Mouse (Mus musculus) midbrain, embryonic 16.5 days (tissue): Measurements from ENCODE around the gene Acox3. TPM values are rescaled to one million over a fixed set of nuclear protein-coding genes. Genes with fewer than 3 reads are reported as not detected.
A peak's percentile ranks its signal among the peaks of the same experiment; 100 is the strongest.

ENCODE experiments used
- ATAC-seq: fragments of 200-750 bp; cut with Nextera tagmentation; 2 replicates; pipeline ENCODE4 v1.8.0; 2017; ENCODE audit warnings: moderate TSS enrichment
- H3K27ac ChIP-seq: fragments of 300-500 bp; sonication (generic); 2 replicates; pipeline ENCODE4 v1.5.1; 2014; ENCODE audit warnings: mild to moderate bottlenecking, low read length, mixed read lengths
- H3K27me3 ChIP-seq: fragments of 300-500 bp; sonication (generic); 2 replicates; pipeline ENCODE4 v1.6.1; 2014; ENCODE audit warnings: low read depth, low read length, mixed read lengths; ENCODE audit not compliant: control insufficient read depth, insufficient read depth
- H3K36me3 ChIP-seq: fragments of 300-500 bp; sonication (generic); 2 replicates; pipeline ENCODE4 v1.6.1; 2014; ENCODE audit warnings: mild to moderate bottlenecking, low read length, moderate library complexity, mixed read lengths; ENCODE audit not compliant: control insufficient read depth, insufficient read depth
- H3K4me1 ChIP-seq: fragments of 300-500 bp; sonication (generic); 2 replicates; pipeline ENCODE4 v1.6.1; 2014; ENCODE audit warnings: mild to moderate bottlenecking, low read length, mixed read lengths; ENCODE audit not compliant: control insufficient read depth, insufficient read depth
- H3K4me2 ChIP-seq: fragments of 300-500 bp; sonication (generic); 2 replicates; pipeline ENCODE4 v1.6.1; 2014; ENCODE audit warnings: mild to moderate bottlenecking, low read length, mixed read lengths
- H3K4me3 ChIP-seq: fragments of 300-500 bp; sonication (generic); 2 replicates; pipeline ENCODE4 v1.5.1; 2014; ENCODE audit warnings: low read depth, mild to moderate bottlenecking, low read length, moderate library complexity, mixed read lengths
- H3K9ac ChIP-seq: fragments of 300-500 bp; sonication (generic); 2 replicates; pipeline ENCODE4 v1.6.1; 2014; ENCODE audit warnings: low read depth, low read length, mixed read lengths
- H3K9me3 ChIP-seq: fragments of 300-500 bp; sonication (generic); replicated peaks from 2 replicates; pipeline ENCODE4 v1.6.1; 2014; ENCODE audit warnings: mild to moderate bottlenecking, low read length, mixed read lengths; ENCODE audit not compliant: control insufficient read depth, poor library complexity, severe bottlenecking
- WGBS: fragments of 180-500 bp; shearing (Covaris S2); extraction: QIAGEN DNeasy Blood & Tissue Kit; methylation state at CpG from one replicate; pipeline ENCODE4 v1.1.7; 2014; 5-methylcytosine and 5-hydroxymethylcytosine counted together
- polyA plus RNA-seq: library from polyadenylated mRNA; unstranded; fragments of >200 nt; fragmentation: Nextera tagmentation; extraction: Ambion mirVana; gene quantifications from 2 replicates; pipeline ENCODE4 v1.2.1, GENCODE M21; 2015

Gene Acox3
- polyA plus RNA-seq, 1 experiment from 2014 or later = 14.2 TPM

DNA sequence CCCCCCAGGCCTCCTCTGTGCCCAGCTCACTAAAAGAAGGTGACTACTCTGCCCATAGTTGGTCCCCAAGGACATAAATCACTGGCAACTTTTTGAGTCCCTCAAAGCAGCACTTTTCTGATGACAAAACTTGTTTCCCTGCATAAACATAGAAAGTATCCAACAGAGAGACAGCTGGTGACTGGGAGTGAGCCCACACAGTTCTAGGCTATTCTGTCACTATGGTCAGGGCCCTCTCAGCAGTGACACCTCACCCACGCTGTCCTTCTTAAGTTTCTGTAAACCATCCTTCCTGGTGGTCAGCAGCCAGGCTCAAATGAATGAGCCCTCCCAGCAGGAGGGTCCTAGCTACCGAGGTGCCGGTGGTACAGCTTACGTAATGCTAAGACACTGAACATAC lies 16.2 kb upstream of the Acox3 start:
- Histone ChIP-seq H3K27me3 (no peaks in the 10 kb centered on the region), H3K9me3 (no peaks in the 10 kb centered on the region), H3K4me1 (no peaks in the 10 kb centered on the region), H3K36me3 (peaks cover 37% of the 10 kb centered on the region), H3K9ac (no peak overlapping the region), H3K27ac (no peak overlapping the region), H3K4me3 (no peak overlapping the region), H3K4me2 (no peak overlapping the region)
- ATAC-seq = no peak
- WGBS = 84% methylated on average over 4 of the region's 4 CpGs

DNA sequence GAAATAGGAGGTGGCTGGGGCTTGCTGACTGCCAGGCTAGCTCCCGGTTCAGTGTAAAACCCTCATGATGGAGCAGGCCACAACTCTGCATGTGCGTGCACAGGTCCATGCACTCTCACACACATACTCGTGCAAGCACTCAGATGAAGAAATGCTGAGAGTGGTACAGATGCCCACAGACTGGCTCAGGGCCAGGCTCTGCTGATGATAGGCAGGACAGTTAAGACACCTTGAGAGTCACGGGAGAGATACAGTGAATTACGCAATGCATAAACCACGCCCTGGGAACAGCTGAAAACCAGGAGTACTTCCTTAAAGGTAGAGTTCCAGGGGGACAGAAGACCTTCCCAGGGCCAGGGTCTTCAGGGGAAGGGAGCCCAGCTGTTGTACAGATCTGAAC lies 11.3 kb upstream of the Acox3 start:
- Histone ChIP-seq H3K9ac (no peak overlapping the region), H3K4me3 (no peak overlapping the region), H3K27me3 (no peaks in the 10 kb centered on the region), H3K4me2 (no peak overlapping the region), H3K36me3 (peaks cover 21% of the 10 kb centered on the region), H3K27ac (no peak overlapping the region), H3K4me1 (peaks cover 10% of the 10 kb centered on the region), H3K9me3 (no peaks in the 10 kb centered on the region)
- 97% methylated on average over 6 of the region's 6 CpGs for WGBS
- no peak for ATAC-seq

DNA sequence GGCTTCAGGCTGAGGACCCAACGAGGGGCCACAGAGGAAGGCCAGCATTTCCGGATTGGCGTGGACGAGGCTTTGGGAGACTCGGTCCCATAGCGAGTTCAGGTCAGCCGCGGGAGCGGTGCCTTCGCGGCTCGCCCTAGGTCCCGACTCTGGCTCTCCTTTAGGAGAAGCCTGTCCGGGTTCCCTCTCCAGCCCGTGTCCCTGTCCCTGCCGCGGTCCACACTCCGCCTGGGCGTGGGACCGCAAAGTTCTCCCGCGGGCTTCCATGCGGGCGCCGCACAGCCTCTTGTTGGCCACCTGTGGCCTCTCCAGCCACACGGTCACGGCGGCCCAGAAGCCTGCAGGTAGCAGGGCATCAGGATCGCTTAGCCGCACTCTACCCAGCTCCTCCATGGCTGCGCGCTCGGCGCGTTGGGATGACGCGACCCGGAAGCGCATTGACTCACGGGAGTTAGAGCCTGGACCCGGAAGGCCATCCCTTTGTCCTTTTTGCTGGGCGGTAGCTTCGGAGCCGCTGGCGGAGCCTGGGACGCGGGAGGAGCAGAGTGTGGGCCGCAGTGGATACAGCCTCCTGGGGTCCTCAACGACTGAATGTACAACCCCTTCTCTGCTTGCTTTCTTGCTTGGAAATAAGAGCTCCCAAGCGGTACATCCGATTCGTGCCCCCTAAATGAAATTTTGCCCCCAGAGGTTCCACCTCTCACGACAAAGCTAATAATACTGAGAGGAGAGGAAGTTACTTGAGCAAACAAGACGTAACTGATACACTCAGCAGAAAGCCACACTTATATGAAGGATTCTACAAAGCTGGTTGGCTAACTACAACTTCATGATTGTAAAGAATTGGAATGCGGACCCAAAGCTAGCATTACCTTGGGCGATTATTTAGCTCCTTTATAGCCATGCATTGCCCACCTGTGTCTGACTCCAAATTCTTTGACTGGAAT lies 7.9 kb upstream of the Acox3 start, which contains the start of gene Trmt44:
TSS of gene Trmt44 (minus strand) at position 418 of the 947 bp plus-strand sequence.
- Histone ChIP-seq H3K27me3 (peaks cover 7% of the 10 kb centered on the region), H3K27ac (peak within 1 kb of the TSS; percentile 85)
- 3% methylated on average over 56 of the region's 56 CpGs for WGBS

DNA sequence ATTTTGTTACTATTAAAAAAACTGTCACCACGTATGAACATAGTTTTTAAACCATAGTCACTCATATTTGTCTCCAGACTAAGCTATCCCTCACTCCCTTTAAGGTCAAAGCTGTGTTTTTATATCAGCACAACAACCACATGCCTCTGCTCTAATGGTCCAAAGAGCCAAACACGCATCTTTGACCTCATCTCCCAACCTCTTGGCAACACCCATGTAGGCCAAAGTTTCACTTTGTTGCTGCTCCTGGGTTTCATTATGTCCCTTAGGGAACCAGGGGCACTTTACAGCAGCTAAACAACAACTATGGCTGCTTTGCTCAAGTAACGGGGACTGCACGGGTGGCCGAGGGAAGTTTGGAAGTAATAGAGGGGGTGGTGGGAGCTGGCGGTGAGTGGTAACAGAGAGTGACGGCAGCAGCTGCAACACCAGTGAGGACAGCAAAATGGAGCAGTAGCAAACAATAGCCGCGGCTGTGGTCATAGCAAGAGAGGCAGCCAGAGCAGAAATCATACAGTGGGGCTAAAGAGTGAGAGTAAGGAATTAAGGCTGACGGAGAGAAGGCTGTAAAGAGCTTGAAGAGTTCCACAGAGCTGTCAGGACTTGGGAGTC lies 6.3 kb upstream of the Acox3 start:
- no peak overlapping the region for H3K9ac ChIP-seq
- peaks cover 10% of the 10 kb centered on the region for H3K36me3 ChIP-seq
- H3K4me3 ChIP-seq = no peak overlapping the region
- no peak for ATAC-seq
- H3K27me3 ChIP-seq = peaks cover 7% of the 10 kb centered on the region
- WGBS = 91% methylated on average over 10 of the region's 10 CpGs
- H3K4me2 ChIP-seq = no peak overlapping the region
- no peak overlapping the region for H3K27ac ChIP-seq
- peaks cover 10% of the 10 kb centered on the region for H3K4me1 ChIP-seq
- no peaks in the 10 kb centered on the region for H3K9me3 ChIP-seq

More for the DNA sequence above, 7.9 kb upstream of the Acox3 start, which contains the start of gene Trmt44:
- Histone ChIP-seq H3K4me3 (peak within 1 kb of the TSS; percentile 79), H3K4me2 (peak within 1 kb of the TSS; percentile 88), H3K4me1 (peaks cover 10% of the 10 kb centered on the region), H3K9me3 (no peaks in the 10 kb centered on the region), H3K36me3 (peaks cover 12% of the 10 kb centered on the region), H3K9ac (peak within 1 kb of the TSS; percentile 80)
- peak; percentile 97 for ATAC-seq

DNA sequence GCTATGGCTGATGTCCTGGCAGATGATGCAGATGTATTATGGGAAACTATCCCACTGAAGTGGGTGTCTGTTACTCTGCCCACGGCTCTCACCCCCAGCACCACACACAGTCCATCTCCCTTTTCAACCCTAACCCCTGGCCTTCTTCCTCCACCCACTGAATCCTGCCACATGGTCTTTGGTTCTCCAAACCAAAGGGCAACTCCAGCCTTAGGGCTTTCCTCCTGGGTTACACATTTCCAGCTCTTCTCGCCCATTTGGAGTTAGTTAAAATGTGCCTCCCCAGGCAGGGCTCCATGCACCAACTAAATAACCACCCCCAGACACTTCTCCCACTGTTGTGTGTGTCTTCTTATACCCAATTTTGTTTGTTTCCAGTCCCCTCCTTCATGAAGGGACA lies 4.4 kb upstream of the Acox3 start:
- Histone ChIP-seq H3K4me2 (no peak overlapping the region), H3K9me3 (no peaks in the 10 kb centered on the region), H3K27ac (no peak overlapping the region), H3K9ac (no peak overlapping the region), H3K36me3 (no peaks in the 10 kb centered on the region), H3K27me3 (peaks cover 7% of the 10 kb centered on the region), H3K4me1 (peaks cover 18% of the 10 kb centered on the region), H3K4me3 (no peak overlapping the region)
- 65% methylated on average over 2 of the region's 2 CpGs for WGBS
- ATAC-seq = no peak

DNA sequence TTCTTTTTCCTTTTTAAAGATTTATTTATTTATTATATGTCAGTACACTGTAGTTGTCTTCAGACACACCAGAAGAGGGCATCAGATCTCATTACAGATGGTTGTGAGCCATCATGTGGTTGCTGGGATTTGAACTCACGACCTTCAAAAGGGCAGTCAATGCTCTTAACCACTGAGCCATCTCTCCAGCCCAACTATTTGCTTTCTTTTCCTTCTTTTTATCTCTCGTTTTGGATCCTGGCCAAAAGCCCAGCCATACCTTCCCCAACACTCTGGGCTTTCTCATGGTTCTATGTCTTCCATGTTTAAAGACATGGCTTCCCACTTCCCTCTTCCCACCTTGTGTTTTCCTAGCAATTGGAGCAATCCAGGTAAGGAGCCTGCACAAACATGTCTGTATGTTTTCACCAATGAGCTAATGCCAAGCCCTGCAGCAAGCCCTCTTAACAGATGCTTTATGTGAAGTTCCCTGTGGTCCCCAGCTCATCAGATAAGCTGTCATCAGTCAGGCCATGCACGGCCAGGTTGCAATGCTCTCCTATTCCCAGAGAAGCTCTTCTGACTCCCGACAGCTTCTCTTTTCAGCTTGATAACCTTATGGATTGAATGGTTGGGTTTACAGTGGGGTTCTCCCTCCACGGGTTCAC lies 3.5 kb upstream of the Acox3 start:
- WGBS = 67% methylated on average over 5 of the region's 5 CpGs
- Histone ChIP-seq H3K9me3 (no peaks in the 10 kb centered on the region), H3K4me1 (peaks cover 16% of the 10 kb centered on the region)

DNA sequence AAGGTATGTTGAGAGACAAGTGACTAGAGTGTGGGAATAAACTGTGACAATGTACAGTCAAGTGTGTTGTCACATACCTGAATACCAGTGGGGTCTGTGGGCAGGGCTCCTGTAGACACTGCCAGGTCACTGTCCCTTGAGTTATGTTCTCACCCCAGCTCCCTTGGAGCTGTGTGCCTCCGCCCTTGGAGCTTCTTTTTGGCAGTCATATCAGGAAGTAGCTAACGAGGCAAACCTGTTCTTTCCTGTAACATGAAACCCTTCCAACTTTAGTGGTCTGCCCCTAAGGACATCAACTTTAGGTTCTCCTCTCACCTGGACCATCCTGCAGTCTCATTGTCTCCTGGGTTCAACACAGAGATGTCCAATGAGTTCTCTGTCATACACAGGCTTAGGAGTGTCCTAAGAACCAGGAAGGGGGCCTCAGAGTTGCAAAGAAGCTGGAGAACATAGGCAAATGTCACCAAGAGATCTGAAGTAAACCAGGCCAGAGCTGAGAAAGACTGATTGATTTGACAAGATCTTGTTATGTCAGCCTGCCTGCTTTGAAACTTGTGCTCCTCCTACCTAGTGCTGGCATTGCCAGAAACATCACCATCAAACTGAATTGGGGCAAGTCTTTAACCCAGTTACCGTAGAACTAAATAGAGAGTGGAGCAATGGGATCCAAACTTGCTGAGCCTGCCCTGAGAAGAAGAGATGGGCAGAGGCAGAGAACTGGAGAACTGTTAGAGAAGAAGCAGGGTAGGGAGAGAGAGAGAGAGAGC lies 2.5 kb upstream of the Acox3 start:
- no peak overlapping the region for H3K4me3 ChIP-seq
- WGBS = 55% methylated on average over 3 of the region's 3 CpGs
- H3K4me2 ChIP-seq = no peak overlapping the region
- H3K9me3 ChIP-seq = no peaks in the 10 kb centered on the region
- H3K36me3 ChIP-seq = no peaks in the 10 kb centered on the region
- H3K9ac ChIP-seq = no peak overlapping the region
- no peak overlapping the region for H3K27ac ChIP-seq
- no peak for ATAC-seq
- H3K27me3 ChIP-seq = peaks cover 7% of the 10 kb centered on the region
- peaks cover 18% of the 10 kb centered on the region for H3K4me1 ChIP-seq

More for the DNA sequence above, 3.5 kb upstream of the Acox3 start:
- Histone ChIP-seq H3K4me3 (no peak overlapping the region), H3K36me3 (no peaks in the 10 kb centered on the region), H3K27me3 (peaks cover 7% of the 10 kb centered on the region), H3K9ac (no peak overlapping the region), H3K27ac (no peak overlapping the region), H3K4me2 (no peak overlapping the region)
- ATAC-seq = no peak

DNA sequence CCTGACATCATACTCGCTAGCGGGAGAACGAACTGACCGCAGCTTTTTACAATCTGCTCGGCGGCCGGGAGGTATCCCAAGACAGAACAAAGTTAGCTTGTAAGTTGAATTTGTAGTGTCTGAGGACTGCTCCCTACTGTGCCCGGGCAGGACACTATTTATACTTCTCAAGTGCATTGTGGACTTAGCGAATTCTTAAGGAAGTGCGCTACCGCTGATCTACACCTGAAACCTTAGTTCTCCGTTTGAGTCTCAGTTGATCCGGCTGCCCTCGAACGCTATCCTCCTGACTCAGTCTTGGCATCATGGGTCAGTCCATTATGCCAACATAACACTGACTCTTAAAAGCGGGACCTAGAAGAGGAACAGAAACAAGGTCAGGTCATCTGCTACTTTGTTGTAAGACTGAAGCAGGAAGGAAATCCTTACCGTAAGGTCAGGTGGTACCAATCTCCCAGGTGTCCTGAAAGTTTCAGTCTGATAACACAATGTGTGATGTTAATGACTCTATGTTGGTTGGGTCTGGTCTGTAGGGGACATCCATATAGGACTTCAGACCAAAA lies 462 bp downstream of the Acox3 start:
- H3K36me3 ChIP-seq = no peaks in the 10 kb centered on the region
- no peaks in the 10 kb centered on the region for H3K9me3 ChIP-seq
- peak overlapping the region; percentile 56 for H3K4me3 ChIP-seq
- H3K27ac ChIP-seq = peak overlapping the region; percentile 80; the same call in 1 of the 2 replicates
- peaks cover 6% of the 10 kb centered on the region for H3K27me3 ChIP-seq
- peak overlapping the region; percentile 89 for H3K4me2 ChIP-seq
- H3K4me1 ChIP-seq = peaks cover 15% of the 10 kb centered on the region
- peak overlapping the region; percentile 70 for H3K9ac ChIP-seq
- ATAC-seq = no peak; the same call in 1 of the 2 replicates
- 3% methylated on average over 17 of the region's 17 CpGs for WGBS
